Mouse (Mus musculus): Measurements from ENCODE around the gene Ccdc78. TPM values are rescaled to one million over a fixed set of nuclear protein-coding genes. Genes with fewer than 3 reads are reported as not detected.
A peak's percentile ranks its signal among the peaks of the same experiment; 100 is the strongest.

Gene Ccdc78
- total RNA-seq, 1 experiment = 0.22 TPM

DNA sequence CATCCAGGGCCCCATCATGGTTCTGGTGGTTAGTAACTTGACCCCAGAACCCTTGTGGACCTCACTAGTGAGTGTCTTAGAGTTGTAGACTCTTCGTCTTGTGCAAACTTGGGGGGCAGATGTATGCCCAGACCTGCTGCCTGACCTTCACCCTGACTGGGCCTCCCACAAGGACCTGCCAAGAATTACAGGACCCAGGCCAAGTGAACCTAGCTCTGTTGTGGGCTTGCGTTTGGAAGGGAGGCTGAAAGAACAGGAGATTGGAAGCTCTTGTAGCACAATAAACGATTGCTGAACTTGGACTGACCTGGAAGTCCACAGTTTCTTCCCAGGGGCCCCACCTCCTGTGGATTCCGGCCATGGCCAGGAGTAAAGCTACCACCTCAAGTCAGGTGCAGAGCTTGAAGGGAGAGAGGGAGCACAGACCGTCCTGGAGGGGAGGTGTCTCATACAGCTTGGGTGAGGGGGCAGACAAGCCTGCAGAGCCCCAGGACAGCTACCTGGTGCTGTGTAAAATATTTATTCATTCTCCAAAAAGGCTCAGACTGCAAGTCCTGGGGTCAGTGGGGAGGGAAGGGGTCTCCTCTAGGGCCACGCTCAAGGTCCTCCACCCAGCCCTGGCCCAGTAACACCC, 47.7 kb downstream of the Ccdc78 start:
- Histone ChIP-seq H3K9ac (ENCODE audit: insufficient read depth, low read depth, low read length, poor library complexity, severe bottlenecking) (peak overlapping the region; percentile 91), H3K27ac (ENCODE audit: insufficient read depth, low read depth, low read length, poor library complexity, severe bottlenecking) (no peak overlapping the region), H3K36me3 (ENCODE audit: control insufficient read depth, insufficient read depth, low read length, poor library complexity, severe bottlenecking) (peaks cover 46% of the 10 kb centered on the region), H3K9me3 (ENCODE audit: control insufficient read depth, insufficient read depth, low read depth, low read length) (no peaks in the 10 kb centered on the region), H3K4me3 (ENCODE audit: insufficient read depth in 1 of 2, low read depth in 1 of 2, low read length in 2 of 2, poor library complexity in 1 of 2, severe bottlenecking in 1 of 2) (peak overlapping the region; percentile 83 to 97), H3K4me1 (ENCODE audit: control insufficient read depth in 2 of 2, insufficient read depth in 2 of 2, low read length in 2 of 2, poor library complexity in 1 of 2) (peaks cover 2 to 26% of the 10 kb centered on the region in 2 experiments; a peak in 1 of 4 replicates)
- TF ChIP-seq CHD2 (IDR thresholded peaks at IDR 0.05; ENCODE audit: low read depth, low read length) (no peak), HCFC1 (IDR thresholded peaks at IDR 0.05; ENCODE audit: borderline replicate concordance, insufficient read depth, low read length) (no peak), MAFK (IDR thresholded peaks at IDR 0.05; ENCODE audit: insufficient read depth, low read depth, low read length) (no peak), ZC3H11A (IDR thresholded peaks at IDR 0.05; ENCODE audit: borderline replicate concordance, low read depth, low read length) (no peak), ZNF384 (IDR thresholded peaks at IDR 0.05; ENCODE audit: low read depth, low read length) (no peak)
- in situ Hi-C loops (cut with MboI; ENCODE audit: low sequenced_read_pairs in 2 of 2, unreplicated experiment in 2 of 2) = no loop called here
- no peak for DNase-seq (ENCODE audit: low read depth, low spot score)

DNA sequence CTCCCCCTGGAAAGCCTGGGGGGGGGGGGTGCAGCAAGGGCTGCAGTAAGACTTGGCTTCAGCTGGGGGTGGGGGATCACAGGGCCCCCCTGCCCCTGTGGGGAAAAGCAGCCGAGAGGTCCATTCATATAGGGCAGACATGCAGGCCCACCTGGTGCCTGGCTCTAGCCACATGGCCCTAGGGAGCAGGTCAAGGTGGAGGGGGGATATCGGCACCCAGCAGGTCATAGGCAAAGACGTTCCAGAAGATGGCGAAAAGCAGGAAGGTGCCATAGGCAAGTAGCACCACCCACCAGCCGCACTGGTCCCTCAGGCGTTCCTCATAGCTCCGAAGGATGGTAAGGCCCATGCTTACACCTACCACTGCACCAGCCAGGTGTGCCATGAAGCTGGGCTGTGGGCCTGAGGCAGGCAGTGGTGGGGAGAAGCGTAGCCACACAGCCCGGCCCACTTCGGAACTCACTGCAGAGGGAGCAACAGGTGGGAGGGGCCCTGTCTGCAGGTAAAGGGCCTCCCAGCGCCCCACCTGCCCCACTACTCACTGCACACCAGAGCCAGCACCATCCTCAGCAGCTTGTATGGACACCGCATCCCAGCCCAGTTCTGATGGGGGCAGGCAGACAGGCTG, 48.3 kb downstream of the Ccdc78 start:
- DNase-seq (ENCODE audit: low read depth, low spot score) = no peak
- H3K9me3 ChIP-seq (ENCODE audit: control insufficient read depth, insufficient read depth, low read depth, low read length) = no peaks in the 10 kb centered on the region
- peaks cover 50% of the 10 kb centered on the region for H3K36me3 ChIP-seq (ENCODE audit: control insufficient read depth, insufficient read depth, low read length, poor library complexity, severe bottlenecking)
- H3K9ac ChIP-seq (ENCODE audit: insufficient read depth, low read depth, low read length, poor library complexity, severe bottlenecking) = no peak overlapping the region
- H3K4me1 ChIP-seq (ENCODE audit: control insufficient read depth in 2 of 2, insufficient read depth in 2 of 2, low read length in 2 of 2, poor library complexity in 1 of 2) = peaks cover 2 to 26% of the 10 kb centered on the region in 2 experiments; a peak in 1 of 4 replicates
- no peak overlapping the region for H3K4me3 ChIP-seq (ENCODE audit: insufficient read depth in 1 of 2, low read depth in 1 of 2, low read length in 2 of 2, poor library complexity in 1 of 2, severe bottlenecking in 1 of 2)
- H3K27ac ChIP-seq (ENCODE audit: insufficient read depth, low read depth, low read length, poor library complexity, severe bottlenecking) = no peak overlapping the region
- in situ Hi-C loops (cut with MboI; ENCODE audit: low sequenced_read_pairs in 2 of 2, unreplicated experiment in 2 of 2) = no loop called here
- no peak for TF ChIP-seq HCFC1 (IDR thresholded peaks at IDR 0.05; ENCODE audit: borderline replicate concordance, insufficient read depth, low read length)
- TF ChIP-seq ZNF384 (IDR thresholded peaks at IDR 0.05; ENCODE audit: low read depth, low read length) = no peak
- TF ChIP-seq CHD2 (IDR thresholded peaks at IDR 0.05; ENCODE audit: low read depth, low read length) = no peak
- no peak for TF ChIP-seq ZC3H11A (IDR thresholded peaks at IDR 0.05; ENCODE audit: borderline replicate concordance, low read depth, low read length)
- no peak for TF ChIP-seq MAFK (IDR thresholded peaks at IDR 0.05; ENCODE audit: insufficient read depth, low read depth, low read length)

GRCm38 (mm10) chr17:25835301-25835700, 48.9 kb downstream of the Ccdc78 start:
- in situ Hi-C loops (cut with MboI; ENCODE audit: low sequenced_read_pairs in 2 of 2, unreplicated experiment in 2 of 2) = no loop called here
- H3K27ac ChIP-seq (ENCODE audit: insufficient read depth, low read depth, low read length, poor library complexity, severe bottlenecking) = no peak overlapping the region
- no peaks in the 10 kb centered on the region for H3K9me3 ChIP-seq (ENCODE audit: control insufficient read depth, insufficient read depth, low read depth, low read length)
- peaks cover 2 to 26% of the 10 kb centered on the region in 2 experiments; a peak in 1 of 4 replicates for H3K4me1 ChIP-seq (ENCODE audit: control insufficient read depth in 2 of 2, insufficient read depth in 2 of 2, low read length in 2 of 2, poor library complexity in 1 of 2)
- H3K9ac ChIP-seq (ENCODE audit: insufficient read depth, low read depth, low read length, poor library complexity, severe bottlenecking) = no peak overlapping the region
- H3K36me3 ChIP-seq (ENCODE audit: control insufficient read depth, insufficient read depth, low read length, poor library complexity, severe bottlenecking) = peaks cover 51% of the 10 kb centered on the region
- DNase-seq (ENCODE audit: low read depth, low spot score) = no peak
- TF ChIP-seq MAFK (IDR thresholded peaks at IDR 0.05; ENCODE audit: insufficient read depth, low read depth, low read length) (no peak), ZC3H11A (IDR thresholded peaks at IDR 0.05; ENCODE audit: borderline replicate concordance, low read depth, low read length) (no peak), ZNF384 (IDR thresholded peaks at IDR 0.05; ENCODE audit: low read depth, low read length) (no peak), HCFC1 (IDR thresholded peaks at IDR 0.05; ENCODE audit: borderline replicate concordance, insufficient read depth, low read length) (no peak), CHD2 (IDR thresholded peaks at IDR 0.05; ENCODE audit: low read depth, low read length) (no peak)
- no peak overlapping the region for H3K4me3 ChIP-seq (ENCODE audit: insufficient read depth in 1 of 2, low read depth in 1 of 2, low read length in 2 of 2, poor library complexity in 1 of 2, severe bottlenecking in 1 of 2)

DNA sequence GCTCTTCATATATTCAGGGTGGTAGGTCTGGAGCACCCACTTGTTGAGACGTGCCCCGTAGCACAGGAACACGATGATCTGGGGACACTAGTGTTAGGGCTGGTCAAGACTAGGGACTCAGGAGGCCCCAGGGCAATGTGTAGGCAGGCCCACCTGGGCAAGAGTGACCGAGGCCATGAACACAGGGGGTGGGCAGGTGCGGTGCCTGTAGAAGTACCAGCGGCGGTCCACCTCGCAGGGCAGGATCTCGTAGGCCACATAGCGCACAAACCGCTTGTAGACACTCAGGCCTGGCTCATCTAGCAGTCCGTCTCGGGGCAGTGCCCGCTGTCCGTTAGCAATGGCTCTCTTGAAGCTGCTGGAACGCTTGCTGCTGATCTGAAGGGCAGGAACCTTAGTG, 49.4 kb downstream of the Ccdc78 start:
- TF ChIP-seq MAFK (IDR thresholded peaks at IDR 0.05; ENCODE audit: insufficient read depth, low read depth, low read length) (no peak), ZNF384 (IDR thresholded peaks at IDR 0.05; ENCODE audit: low read depth, low read length) (no peak), ZC3H11A (IDR thresholded peaks at IDR 0.05; ENCODE audit: borderline replicate concordance, low read depth, low read length) (no peak), HCFC1 (IDR thresholded peaks at IDR 0.05; ENCODE audit: borderline replicate concordance, insufficient read depth, low read length) (no peak), CHD2 (IDR thresholded peaks at IDR 0.05; ENCODE audit: low read depth, low read length) (no peak)
- in situ Hi-C loops (cut with MboI; ENCODE audit: low sequenced_read_pairs in 2 of 2, unreplicated experiment in 2 of 2) = no loop called here
- Histone ChIP-seq H3K27ac (ENCODE audit: insufficient read depth, low read depth, low read length, poor library complexity, severe bottlenecking) (no peak overlapping the region), H3K4me1 (ENCODE audit: control insufficient read depth in 2 of 2, insufficient read depth in 2 of 2, low read length in 2 of 2, poor library complexity in 1 of 2) (peaks cover 2 to 26% of the 10 kb centered on the region in 2 experiments; a peak in 1 of 4 replicates), H3K4me3 (ENCODE audit: insufficient read depth in 1 of 2, low read depth in 1 of 2, low read length in 2 of 2, poor library complexity in 1 of 2, severe bottlenecking in 1 of 2) (no peak overlapping the region), H3K36me3 (ENCODE audit: control insufficient read depth, insufficient read depth, low read length, poor library complexity, severe bottlenecking) (peaks cover 51% of the 10 kb centered on the region), H3K9ac (ENCODE audit: insufficient read depth, low read depth, low read length, poor library complexity, severe bottlenecking) (no peak overlapping the region), H3K9me3 (ENCODE audit: control insufficient read depth, insufficient read depth, low read depth, low read length) (no peaks in the 10 kb centered on the region)
- no peak for DNase-seq (ENCODE audit: low read depth, low spot score)

Measured in ES-E14 (cell line).